Mouse (Mus musculus): Measurements from ENCODE around the gene Lrp1.
A peak's percentile ranks its signal among the peaks of the same experiment; 100 is the strongest.

Lrp1 gene

GRCm38 (mm10) chr10:127496156-127496555 lies 124.8 kb downstream of the Lrp1 start:
- DNase-seq: no peak

- DNase-seq: no peak
Observed at GRCm38 (mm10) chr10:127492118-127492517, 128.8 kb downstream of the Lrp1 start.

- peak; percentile 52 to 56 for DNase-seq
Observed at GRCm38 (mm10) chr10:127491128-127491512, 129.8 kb downstream of the Lrp1 start.

GRCm38 (mm10) chr10:127490160-127491127 lies 130.5 kb downstream of the Lrp1 start:
- DNase-seq: peak in 1 of 2 experiments; percentile 30

- no peak for DNase-seq
Observed at GRCm38 (mm10) chr10:127488856-127489255, 132.1 kb downstream of the Lrp1 start.

Data from cerebellum, postnatal 25 days (tissue).